Mouse (Mus musculus): ENCODE data around the gene Arhgef3.

DNA sequence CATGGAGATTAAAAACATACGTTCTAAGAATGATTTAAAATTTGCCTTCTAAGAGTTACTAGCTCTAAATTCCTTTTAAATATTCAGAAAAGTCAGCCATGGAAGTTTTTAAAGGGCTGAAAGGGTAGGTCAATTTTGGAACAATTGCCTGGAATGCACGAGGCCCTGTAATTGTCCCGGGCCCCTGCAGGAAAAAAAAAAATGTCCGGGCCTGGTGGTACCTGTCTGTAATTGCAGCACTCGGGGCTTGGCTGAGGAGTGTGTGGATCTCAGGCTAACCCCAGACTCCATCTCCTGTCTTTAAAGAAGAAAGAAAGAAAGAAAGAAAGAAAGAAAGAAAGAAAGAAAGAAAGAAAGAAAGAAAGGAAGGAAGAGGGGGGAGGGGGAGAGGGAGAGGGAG, 87.1 kb downstream of the Arhgef3 start:
- no peak for TF ChIP-seq CTCF (IDR thresholded peaks at IDR 0.05; ENCODE audit: low read depth, low read length)
- no peak for TF ChIP-seq TAL1 (conservative IDR thresholded peaks at IDR 0.05; ENCODE audit: low read depth, low read length)
- TF ChIP-seq POLR2AphosphoS5 (IDR thresholded peaks at IDR 0.05; ENCODE audit: insufficient replicate concordance, low read depth, low read length) = no peak
- TF ChIP-seq GATA1 (IDR thresholded peaks at IDR 0.05; ENCODE audit: borderline replicate concordance, low read length) = no peak
- no peak for TF ChIP-seq GATA2 (IDR thresholded peaks at IDR 0.05; ENCODE audit: borderline replicate concordance, low read depth, low read length)

All from G1E (cell line).